Mouse (Mus musculus): ENCODE results near the gene Rapgef6. TPM values are rescaled to one million over a fixed set of nuclear protein-coding genes. Genes with fewer than 3 reads are reported as not detected.

Gene Rapgef6
- polyA plus RNA-seq, 1 experiment from 2014 or later: 31.9 TPM

Small RNA genes lying within 50 kb of the gene (microRNA-seq; reads per million reads assigned to microRNA genes)
- gene Gm26116: not detected

Other genes starting within 250 kb of the Rapgef6 start
- gene Acsl6, start 219.0 kb upstream of the Rapgef6 start, polyA plus RNA-seq (2015; fragmentation: Nextera tagmentation; extraction: Ambion mirVana): 0.52 and 0.93 TPM in 2 replicates
- gene Meikin, start 152.2 kb upstream of the Rapgef6 start, polyA plus RNA-seq (2015; fragmentation: Nextera tagmentation; extraction: Ambion mirVana): not detected in 2 replicates
- 10.3 and 11.3 TPM in 2 replicates for gene Fnip1, start 84.6 kb upstream of the Rapgef6 start, polyA plus RNA-seq (2015; fragmentation: Nextera tagmentation; extraction: Ambion mirVana)